Mouse (Mus musculus): ENCODE results near the gene Dnaja2. TPM values are rescaled to one million over a fixed set of nuclear protein-coding genes. Genes with fewer than 3 reads are reported as not detected.
A peak's percentile ranks its signal among the peaks of the same experiment; 100 is the strongest.

The Dnaja2 gene
- 6.0 and 8.5 TPM in 2 replicates for polyA plus RNA-seq (2012; rRNA removed)

- peak within 1 kb of the TSS; percentile 99 for H3K4me3 ChIP-seq (ENCODE audit: extremely low read depth, insufficient read depth, insufficient read length)
- H3K4me1 ChIP-seq (ENCODE audit: control insufficient read depth, insufficient read depth, insufficient read length) = peaks cover 6% of the 10 kb centered on the region
- H3K27ac ChIP-seq (ENCODE audit: insufficient read depth, low read length) = peak within 1 kb of the TSS; percentile 96
- TF ChIP-seq CTCF (IDR thresholded peaks at IDR 0.05; ENCODE audit: extremely low read depth, insufficient read depth, insufficient read length, insufficient replicate concordance) = no peak
- peak; percentile 83 for TF ChIP-seq POLR2A (IDR thresholded peaks at IDR 0.05; ENCODE audit: low read depth, low read length)
- no peaks in the 10 kb centered on the region for H3K27me3 ChIP-seq (ENCODE audit: control insufficient read depth, insufficient read depth, low read length)
- 1% methylated on average over 77 of the region's 77 CpGs for WGBS
- peaks cover 7% of the 10 kb centered on the region for H3K36me3 ChIP-seq (ENCODE audit: control insufficient read depth, insufficient read depth, low read length)
- DNase-seq (ENCODE audit: low read depth in 1 of 2, low spot score in 2 of 2) = peak; percentile 73 to 85
These were observed at the start of gene Dnaja2 for GRCm38 (mm10) chr8:85555181-85556145. Dnaja2 (minus strand) TSS chr8:85555344.

GRCm38 (mm10) chr8:85604201-85604600 is 49.1 kb upstream of the Dnaja2 start:
- no peak overlapping the region for H3K27ac ChIP-seq (ENCODE audit: insufficient read depth, low read length)
- H3K4me1 ChIP-seq (ENCODE audit: control insufficient read depth, insufficient read depth, insufficient read length) = no peaks in the 10 kb centered on the region
- no peaks in the 10 kb centered on the region for H3K27me3 ChIP-seq (ENCODE audit: control insufficient read depth, insufficient read depth, low read length)
- 78% methylated on average over 4 of the region's 4 CpGs for WGBS
- H3K36me3 ChIP-seq (ENCODE audit: control insufficient read depth, insufficient read depth, low read length) = no peaks in the 10 kb centered on the region
- TF ChIP-seq CTCF (IDR thresholded peaks at IDR 0.05; ENCODE audit: extremely low read depth, insufficient read depth, insufficient read length, insufficient replicate concordance) = no peak
- no peak for TF ChIP-seq POLR2A (IDR thresholded peaks at IDR 0.05; ENCODE audit: low read depth, low read length)
- no peak overlapping the region for H3K4me3 ChIP-seq (ENCODE audit: extremely low read depth, insufficient read depth, insufficient read length)
- no peak for DNase-seq (ENCODE audit: low read depth in 1 of 2, low spot score in 2 of 2)

GRCm38 (mm10) chr8:85603203-85603895 is 48.2 kb upstream of the Dnaja2 start:
- WGBS = 43% methylated on average over 8 of the region's 8 CpGs
- Histone ChIP-seq H3K36me3 (ENCODE audit: control insufficient read depth, insufficient read depth, low read length) (no peaks in the 10 kb centered on the region), H3K27ac (ENCODE audit: insufficient read depth, low read length) (no peak overlapping the region), H3K4me1 (ENCODE audit: control insufficient read depth, insufficient read depth, insufficient read length) (no peaks in the 10 kb centered on the region), H3K4me3 (ENCODE audit: extremely low read depth, insufficient read depth, insufficient read length) (no peak overlapping the region), H3K27me3 (ENCODE audit: control insufficient read depth, insufficient read depth, low read length) (no peaks in the 10 kb centered on the region)
- peak in 1 of 2 experiments; percentile 19 for DNase-seq (ENCODE audit: low read depth in 1 of 2, low spot score in 2 of 2)
- TF ChIP-seq CTCF (IDR thresholded peaks at IDR 0.05; ENCODE audit: extremely low read depth, insufficient read depth, insufficient read length, insufficient replicate concordance) (peak; percentile 41; the same call in 1 of the 2 replicates), POLR2A (IDR thresholded peaks at IDR 0.05; ENCODE audit: low read depth, low read length) (no peak)

- Histone ChIP-seq H3K27me3 (ENCODE audit: control insufficient read depth, insufficient read depth, low read length) (no peaks in the 10 kb centered on the region), H3K27ac (ENCODE audit: insufficient read depth, low read length) (no peak overlapping the region), H3K4me1 (ENCODE audit: control insufficient read depth, insufficient read depth, insufficient read length) (no peaks in the 10 kb centered on the region), H3K36me3 (ENCODE audit: control insufficient read depth, insufficient read depth, low read length) (no peaks in the 10 kb centered on the region), H3K4me3 (ENCODE audit: extremely low read depth, insufficient read depth, insufficient read length) (no peak overlapping the region)
- no peak for DNase-seq (ENCODE audit: low read depth in 1 of 2, low spot score in 2 of 2)
- WGBS = 82% methylated on average over 4 of the region's 4 CpGs
- TF ChIP-seq POLR2A (IDR thresholded peaks at IDR 0.05; ENCODE audit: low read depth, low read length) (no peak), CTCF (IDR thresholded peaks at IDR 0.05; ENCODE audit: extremely low read depth, insufficient read depth, insufficient read length, insufficient replicate concordance) (no peak)
These were observed 47.6 kb upstream of the Dnaja2 start for GRCm38 (mm10) chr8:85602737-85603136.

- Histone ChIP-seq H3K27ac (ENCODE audit: insufficient read depth, low read length) (no peak overlapping the region), H3K36me3 (ENCODE audit: control insufficient read depth, insufficient read depth, low read length) (no peaks in the 10 kb centered on the region), H3K27me3 (ENCODE audit: control insufficient read depth, insufficient read depth, low read length) (no peaks in the 10 kb centered on the region), H3K4me3 (ENCODE audit: extremely low read depth, insufficient read depth, insufficient read length) (no peak overlapping the region), H3K4me1 (ENCODE audit: control insufficient read depth, insufficient read depth, insufficient read length) (no peaks in the 10 kb centered on the region)
- no peak for TF ChIP-seq CTCF (IDR thresholded peaks at IDR 0.05; ENCODE audit: extremely low read depth, insufficient read depth, insufficient read length, insufficient replicate concordance)
- TF ChIP-seq POLR2A (IDR thresholded peaks at IDR 0.05; ENCODE audit: low read depth, low read length) = no peak
- 83% methylated on average over 8 of the region's 8 CpGs for WGBS
- DNase-seq (ENCODE audit: low read depth in 1 of 2, low spot score in 2 of 2) = no peak
These were observed 46.6 kb upstream of the Dnaja2 start for GRCm38 (mm10) chr8:85601741-85602140.

GRCm38 (mm10) chr8:85597413-85598191 is 42.5 kb upstream of the Dnaja2 start:
- 65% methylated on average over 8 of the region's 8 CpGs for WGBS
- TF ChIP-seq CTCF (IDR thresholded peaks at IDR 0.05; ENCODE audit: extremely low read depth, insufficient read depth, insufficient read length, insufficient replicate concordance) (no peak), POLR2A (IDR thresholded peaks at IDR 0.05; ENCODE audit: low read depth, low read length) (no peak)
- no peak overlapping the region for H3K4me3 ChIP-seq (ENCODE audit: extremely low read depth, insufficient read depth, insufficient read length)
- no peak overlapping the region for H3K27ac ChIP-seq (ENCODE audit: insufficient read depth, low read length)
- DNase-seq (ENCODE audit: low read depth in 1 of 2, low spot score in 2 of 2) = no peak
- H3K36me3 ChIP-seq (ENCODE audit: control insufficient read depth, insufficient read depth, low read length) = no peaks in the 10 kb centered on the region
- no peaks in the 10 kb centered on the region for H3K4me1 ChIP-seq (ENCODE audit: control insufficient read depth, insufficient read depth, insufficient read length)
- no peaks in the 10 kb centered on the region for H3K27me3 ChIP-seq (ENCODE audit: control insufficient read depth, insufficient read depth, low read length)

Measured in spleen, adult 2 months (tissue).